Mouse (Mus musculus): ENCODE measurements around the gene Slc6a9.

Gene Slc6a9

DNA sequence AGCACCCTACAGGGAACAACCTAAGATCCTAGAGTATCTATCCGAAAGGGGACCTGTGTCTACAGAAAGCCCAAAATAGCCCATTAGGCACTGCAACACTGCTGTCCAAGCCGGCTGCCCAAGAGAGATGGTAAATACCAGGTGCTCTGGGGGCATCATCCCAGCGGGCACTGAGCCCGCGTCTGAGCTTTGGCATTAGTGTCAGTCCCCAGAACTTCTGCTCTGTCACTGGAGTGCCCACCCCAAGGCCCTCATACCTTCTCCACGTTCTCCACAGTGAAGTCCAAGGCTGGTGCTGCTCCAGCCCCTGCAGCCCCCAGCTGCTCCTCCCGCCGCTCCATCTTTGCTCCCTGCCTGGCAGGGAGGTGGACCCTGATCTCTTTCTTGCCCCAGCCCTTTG lies 79.7 kb downstream of the Slc6a9 start:
- no peak for DNase-seq

DNA sequence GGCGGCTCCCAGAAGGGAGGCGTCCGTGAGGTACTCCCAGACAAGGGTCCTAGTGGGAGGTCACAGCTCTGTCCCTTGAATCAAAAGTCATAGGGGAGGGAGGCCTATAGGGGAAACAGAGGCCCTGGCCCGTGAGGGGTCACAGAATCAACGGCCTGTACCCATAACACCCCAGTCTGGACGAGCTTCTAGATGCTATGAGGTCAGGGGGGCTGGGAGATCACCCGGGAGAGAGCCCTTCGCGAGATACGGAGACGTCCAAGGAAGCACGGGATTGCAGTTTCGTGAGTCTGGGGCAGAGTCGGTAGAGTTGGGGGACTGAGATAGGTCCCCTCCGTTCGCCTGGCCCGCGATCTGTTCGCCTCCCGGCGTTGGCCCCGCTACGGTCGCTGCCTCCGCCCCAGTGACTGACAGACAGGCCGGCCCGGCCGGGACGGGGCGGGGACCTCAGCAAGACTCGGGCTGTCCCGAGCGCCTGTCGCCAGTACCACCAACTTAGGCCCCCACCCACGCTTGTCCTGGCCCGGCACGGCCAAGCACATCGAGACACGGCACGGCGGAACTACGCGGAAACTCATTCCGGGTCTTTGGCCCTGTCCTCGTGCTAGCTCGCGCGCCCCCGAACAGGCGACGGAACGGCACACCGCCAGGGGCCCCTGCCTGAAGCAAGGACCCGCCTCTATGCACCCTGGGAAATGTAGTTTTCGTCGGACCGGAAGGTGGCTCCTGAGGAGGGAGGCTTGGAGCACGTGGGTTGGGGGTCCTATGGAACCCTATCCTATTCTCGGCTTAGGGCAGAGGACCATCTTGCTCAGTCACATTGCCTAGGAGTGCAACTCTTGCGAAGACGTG lies 80.5 kb downstream of the Slc6a9 start, which contains the start of gene Ipo13:
TSS of gene Ipo13 (minus strand) at position 409 of the 852 bp plus-strand sequence.
- DNase-seq: peak; percentile 92

GRCm38 (mm10) chr4:117915489-117916105 lies 81.3 kb downstream of the Slc6a9 start:
- DNase-seq: no peak

DNA sequence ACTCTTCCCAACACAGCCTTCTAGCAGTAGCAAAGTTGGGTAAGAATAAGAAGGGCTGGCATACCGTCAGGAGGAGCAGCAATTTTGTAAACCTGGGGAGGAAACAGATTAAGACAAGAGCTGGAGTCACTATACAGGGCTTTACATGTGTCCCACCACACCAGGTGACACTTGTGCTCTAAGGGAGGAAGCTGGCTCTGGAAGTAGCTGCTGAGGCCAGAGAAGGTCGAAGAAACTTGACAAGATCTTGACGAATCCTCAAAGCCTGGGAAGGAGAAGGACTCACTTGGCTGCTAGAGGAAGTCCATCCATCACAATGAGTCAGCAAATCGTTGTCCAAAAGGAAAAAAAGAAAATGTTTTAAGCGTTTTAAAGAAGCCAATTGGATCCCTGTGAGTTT lies 82.1 kb downstream of the Slc6a9 start:
- no peak for DNase-seq

GRCm38 (mm10) chr4:117917402-117917801 lies 83.1 kb downstream of the Slc6a9 start:
- no peak for DNase-seq

- DNase-seq: no peak
Measured at GRCm38 (mm10) chr4:117917847-117918246, 83.5 kb downstream of the Slc6a9 start.

DNA sequence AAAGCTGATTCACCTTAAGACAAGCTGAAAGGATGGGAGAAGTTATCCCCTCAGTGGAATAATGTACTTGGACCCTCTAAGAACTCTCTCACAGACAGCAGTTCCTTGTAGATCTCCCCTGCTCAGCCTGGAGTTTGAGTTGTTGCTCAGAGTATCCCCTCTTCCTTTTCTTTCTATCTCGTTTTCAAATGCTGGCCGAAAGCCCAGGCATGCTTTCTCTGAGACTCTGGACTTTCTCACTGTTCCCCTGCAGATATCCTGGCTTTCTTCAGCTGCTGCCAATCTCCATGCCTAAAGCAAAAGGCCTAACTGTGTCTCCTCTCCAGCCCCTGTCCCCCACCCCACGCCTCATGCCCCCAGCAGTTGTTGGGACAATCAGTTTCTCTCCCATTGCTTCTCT lies 84.0 kb downstream of the Slc6a9 start:
- no peak for DNase-seq

- no peak for DNase-seq
Measured at GRCm38 (mm10) chr4:117918762-117919161, 84.5 kb downstream of the Slc6a9 start.

DNA sequence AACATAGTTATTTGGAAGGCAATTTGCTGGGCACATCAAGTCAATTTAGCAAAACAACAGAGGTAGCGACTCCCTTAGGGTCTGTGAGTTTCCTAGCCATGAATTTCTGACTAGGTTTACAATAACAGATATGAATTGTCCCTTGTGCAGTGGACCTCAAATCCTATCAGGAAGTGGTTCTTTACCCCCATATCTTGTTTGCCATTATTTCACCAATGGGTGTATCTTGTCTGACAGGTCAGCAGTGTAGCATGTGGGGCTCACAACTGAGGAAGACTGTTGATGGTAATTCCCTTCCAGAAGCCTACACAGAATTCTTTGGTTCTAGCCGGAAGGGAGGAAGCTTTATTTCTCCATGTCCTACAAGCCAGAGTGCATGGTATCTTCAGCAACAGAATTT lies 87.1 kb downstream of the Slc6a9 start:
- no peak for DNase-seq

DNA sequence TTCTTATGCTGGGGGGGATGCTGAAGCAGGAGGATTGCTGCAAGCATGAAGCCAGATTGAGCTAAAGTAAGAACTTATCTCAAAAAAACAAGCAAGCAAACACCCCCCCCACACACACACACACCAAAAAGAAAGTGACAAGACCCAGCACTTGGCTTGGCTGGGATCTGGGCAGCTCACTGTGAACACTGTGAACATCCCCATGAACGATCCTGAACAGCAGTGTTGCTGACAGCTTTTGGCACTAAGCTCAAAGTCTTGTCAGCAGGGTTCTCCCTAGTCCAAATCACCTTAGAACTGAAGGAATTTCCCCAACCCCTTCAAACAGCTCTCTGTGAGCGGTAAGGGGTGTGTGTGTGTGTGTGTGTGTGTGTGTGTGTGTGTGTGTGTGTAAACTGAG lies 89.1 kb downstream of the Slc6a9 start:
- no peak for DNase-seq

All from right cerebral cortex, adult 18-20 months (tissue).